Mouse (Mus musculus): ENCODE data around the gene Rnase2b. TPM values are rescaled to one million over a fixed set of nuclear protein-coding genes. Genes with fewer than 3 reads are reported as not detected.

Gene Rnase2b
- polyA plus RNA-seq, 1 experiment from 2014 or later: not detected

DNA sequence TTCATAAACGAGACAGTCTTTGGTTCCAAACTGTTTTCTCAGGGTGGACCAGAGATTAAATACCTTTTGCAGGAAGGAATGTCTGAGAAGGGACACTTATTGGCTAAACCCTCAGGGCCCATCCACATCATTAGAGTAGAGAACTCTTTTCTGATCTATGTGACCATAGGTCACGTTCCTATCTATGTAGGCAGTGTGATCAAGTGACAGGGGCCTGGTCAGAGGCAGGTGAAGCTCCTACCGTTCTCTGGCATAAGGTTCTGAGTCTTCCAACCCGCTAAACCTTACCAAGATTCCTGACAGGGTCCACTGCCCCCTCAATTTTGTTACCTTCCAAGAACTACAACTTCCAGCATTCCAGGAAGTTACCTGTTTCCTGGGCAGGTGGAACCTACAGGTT, 19.9 kb upstream of the Rnase2b start:
- ATAC-seq: no peak
- WGBS: 86% methylated on average over 4 of the region's 4 CpGs
- H3K27ac ChIP-seq: no peak overlapping the region
- no peak overlapping the region for H3K4me3 ChIP-seq (replicated peaks)
- H3K9ac ChIP-seq (replicated peaks): no peak overlapping the region
- no peaks in the 10 kb centered on the region for H3K36me3 ChIP-seq
- no peaks in the 10 kb centered on the region for H3K4me1 ChIP-seq (replicated peaks)
- H3K9me3 ChIP-seq: no peaks in the 10 kb centered on the region
- no peaks in the 10 kb centered on the region for H3K27me3 ChIP-seq
- no peak overlapping the region for H3K4me2 ChIP-seq (replicated peaks)

DNA sequence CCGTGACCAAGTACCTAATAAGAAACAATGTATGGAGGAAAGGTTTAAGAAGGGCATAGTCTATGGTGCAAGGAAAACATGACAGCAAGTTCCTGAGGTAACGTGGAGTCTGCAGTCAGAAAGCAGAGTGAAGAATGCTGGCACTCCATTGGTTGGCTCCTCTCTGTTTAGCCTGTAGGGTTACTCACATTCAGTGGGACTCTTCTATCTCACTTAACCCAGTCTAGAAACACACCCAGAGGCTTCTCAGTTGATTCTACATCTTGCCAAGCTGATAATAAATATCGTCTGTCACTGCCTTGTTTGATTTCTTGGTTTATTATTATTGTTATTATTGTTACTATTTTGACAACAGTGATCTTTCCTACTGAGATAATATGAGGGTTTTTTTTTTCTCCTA, 19.5 kb upstream of the Rnase2b start:
- ATAC-seq: no peak
- Histone ChIP-seq H3K9me3 (no peaks in the 10 kb centered on the region), H3K36me3 (no peaks in the 10 kb centered on the region), H3K27ac (no peak overlapping the region), H3K4me2 (replicated peaks) (no peak overlapping the region), H3K4me1 (replicated peaks) (no peaks in the 10 kb centered on the region), H3K9ac (replicated peaks) (no peak overlapping the region), H3K27me3 (no peaks in the 10 kb centered on the region), H3K4me3 (replicated peaks) (no peak overlapping the region)
- 89% methylated on average over 3 of the region's 3 CpGs for WGBS

DNA sequence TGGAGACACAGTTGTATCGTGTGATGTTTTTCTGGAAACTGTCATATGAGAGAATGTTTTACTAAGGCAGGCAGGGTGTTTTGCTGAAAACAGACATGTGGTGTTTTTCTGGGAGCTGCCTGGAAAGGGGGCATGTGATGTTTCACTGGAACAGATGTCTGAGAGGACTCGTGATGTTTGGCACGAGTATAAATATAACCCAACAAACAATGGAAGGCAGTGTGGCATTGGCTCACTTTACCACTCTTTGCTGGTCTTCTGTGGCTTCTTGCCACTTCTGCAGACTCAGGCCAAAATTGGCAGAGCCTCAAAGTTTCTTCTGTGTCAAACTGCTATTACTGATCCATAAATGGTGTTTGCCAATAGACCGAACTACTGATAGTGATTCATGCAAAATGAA, 18.8 kb upstream of the Rnase2b start:
- Histone ChIP-seq H3K36me3 (no peaks in the 10 kb centered on the region), H3K9me3 (no peaks in the 10 kb centered on the region), H3K4me2 (replicated peaks) (no peak overlapping the region), H3K9ac (replicated peaks) (no peak overlapping the region), H3K4me1 (replicated peaks) (no peaks in the 10 kb centered on the region), H3K4me3 (replicated peaks) (no peak overlapping the region), H3K27ac (no peak overlapping the region), H3K27me3 (no peaks in the 10 kb centered on the region)
- 92% methylated on average over 4 of the region's 4 CpGs for WGBS
- ATAC-seq: no peak

DNA sequence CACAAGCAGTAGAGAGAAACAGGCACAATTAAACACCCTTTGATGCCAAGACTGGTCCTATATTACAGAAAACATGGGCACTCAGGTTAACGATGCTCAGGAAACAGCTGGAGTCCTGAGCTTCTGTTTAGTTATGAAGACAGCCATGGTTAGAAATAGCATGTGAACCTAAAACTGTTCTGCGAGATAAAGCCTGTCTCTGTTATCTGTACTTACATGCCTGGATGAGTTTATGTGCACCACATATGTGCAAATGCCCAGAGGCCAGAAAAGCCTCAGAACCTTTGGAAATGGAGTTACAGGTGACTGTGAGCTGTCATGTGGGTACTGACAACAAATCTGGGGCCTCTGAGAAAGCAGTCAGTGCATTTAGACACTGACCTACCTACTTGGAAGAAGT, 18.1 kb upstream of the Rnase2b start:
- Histone ChIP-seq H3K27me3 (no peaks in the 10 kb centered on the region), H3K4me2 (replicated peaks) (no peak overlapping the region), H3K9ac (replicated peaks) (no peak overlapping the region), H3K4me3 (replicated peaks) (no peak overlapping the region), H3K9me3 (no peaks in the 10 kb centered on the region), H3K4me1 (replicated peaks) (no peaks in the 10 kb centered on the region), H3K27ac (no peak overlapping the region), H3K36me3 (no peaks in the 10 kb centered on the region)
- ATAC-seq: no peak
- 92% methylated on average over 2 of the region's 2 CpGs for WGBS

DNA sequence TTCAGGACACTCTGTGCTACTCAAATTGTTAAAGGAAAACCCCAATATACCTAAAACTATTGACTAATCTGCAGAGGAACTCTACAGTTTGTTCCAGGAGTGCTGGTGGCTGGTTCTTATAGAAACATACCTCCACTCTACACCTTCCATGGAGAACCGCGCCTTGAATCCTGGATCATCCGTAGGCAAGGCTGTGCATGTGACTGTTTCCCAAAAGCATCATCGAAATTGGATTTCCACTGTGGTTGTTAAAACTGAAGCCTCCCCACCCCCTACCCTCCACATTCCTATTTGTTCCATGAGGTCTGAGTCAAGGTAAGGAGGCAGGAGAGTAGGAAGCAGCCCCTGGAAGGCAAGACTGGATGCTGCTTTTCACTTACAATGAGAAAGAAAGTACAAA, 17.6 kb upstream of the Rnase2b start:
- no peaks in the 10 kb centered on the region for H3K36me3 ChIP-seq
- WGBS: 97% methylated on average over 4 of the region's 4 CpGs
- H3K9ac ChIP-seq (replicated peaks): no peak overlapping the region
- H3K9me3 ChIP-seq: no peaks in the 10 kb centered on the region
- no peak overlapping the region for H3K4me3 ChIP-seq (replicated peaks)
- ATAC-seq: no peak
- H3K4me1 ChIP-seq (replicated peaks): no peaks in the 10 kb centered on the region
- no peak overlapping the region for H3K4me2 ChIP-seq (replicated peaks)
- H3K27ac ChIP-seq: no peak overlapping the region
- no peaks in the 10 kb centered on the region for H3K27me3 ChIP-seq

DNA sequence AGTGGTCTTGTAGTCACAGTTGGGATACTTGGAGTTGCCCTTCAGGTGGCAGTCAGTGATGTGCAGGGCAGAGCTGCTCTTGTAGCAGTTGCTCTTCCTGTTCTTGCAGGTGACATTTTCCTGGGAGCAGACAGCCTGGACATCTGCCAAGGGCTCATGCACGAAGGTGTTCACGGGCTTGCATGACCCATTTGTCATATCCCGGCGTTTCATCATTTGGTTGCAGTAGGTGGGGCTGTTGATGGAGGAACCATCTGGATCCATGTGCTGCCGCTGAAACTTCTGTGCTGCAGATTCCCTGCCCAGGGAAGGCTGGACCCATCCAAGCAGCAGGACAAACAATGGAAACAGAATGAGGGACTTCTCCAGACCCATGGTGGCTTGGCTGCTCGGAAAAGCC, 16.5 kb upstream of the Rnase2b start:
- no peak for ATAC-seq
- Histone ChIP-seq H3K36me3 (no peaks in the 10 kb centered on the region), H3K27ac (no peak overlapping the region), H3K4me1 (replicated peaks) (no peaks in the 10 kb centered on the region), H3K4me3 (replicated peaks) (no peak overlapping the region), H3K9me3 (no peaks in the 10 kb centered on the region), H3K4me2 (replicated peaks) (no peak overlapping the region), H3K9ac (replicated peaks) (no peak overlapping the region), H3K27me3 (no peaks in the 10 kb centered on the region)
- WGBS: 92% methylated on average over 6 of the region's 6 CpGs

DNA sequence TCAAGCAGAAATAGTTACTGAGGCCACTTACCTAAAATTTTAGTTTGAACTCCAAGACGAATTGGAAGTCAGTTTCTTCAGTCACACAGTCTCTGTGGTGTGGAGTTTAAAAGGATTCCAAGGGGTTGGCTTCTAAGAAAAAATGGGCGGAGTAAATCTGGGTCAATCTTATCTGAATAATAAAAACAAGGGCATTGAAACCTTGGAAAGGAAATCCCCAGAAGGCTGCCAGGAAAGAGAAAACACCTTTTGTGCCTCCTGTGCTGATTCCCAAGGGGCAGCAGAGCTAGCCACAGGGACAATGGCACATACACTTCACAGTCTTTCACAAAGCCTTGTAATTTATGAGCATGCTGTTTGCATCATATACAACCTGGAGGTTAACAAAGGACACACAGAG, 15.4 kb upstream of the Rnase2b start, which contains the start of gene Rnase1:
TSS of gene Rnase1 (minus strand) at position 101 of the 400 bp plus-strand sequence.
- 42% methylated on average over 2 of the region's 2 CpGs for WGBS
- H3K9ac ChIP-seq (replicated peaks): no peak within 1 kb of the TSS
- ATAC-seq: no peak

DNA sequence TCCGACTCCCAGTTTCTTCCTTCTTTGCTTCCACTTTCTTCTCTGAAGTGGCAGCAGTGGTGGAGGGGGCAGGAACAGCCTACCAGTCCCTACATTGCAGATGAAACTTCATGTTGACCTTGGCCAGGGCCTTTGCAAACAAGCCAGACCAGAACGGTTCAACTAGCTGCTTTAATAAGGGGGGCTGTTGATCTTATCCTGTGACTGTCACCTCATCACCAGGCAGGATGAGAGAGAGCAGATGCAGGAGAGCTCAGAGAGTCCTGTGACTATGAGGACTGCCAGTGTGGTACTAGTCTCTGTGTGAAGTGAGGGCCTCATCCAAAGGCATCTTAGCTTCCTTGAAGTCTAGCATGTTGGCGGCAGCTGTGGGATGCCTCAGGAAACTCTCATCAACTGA, 14.1 kb upstream of the Rnase2b start:
- Histone ChIP-seq H3K9me3 (no peaks in the 10 kb centered on the region), H3K9ac (replicated peaks) (no peak overlapping the region), H3K4me2 (replicated peaks) (no peak overlapping the region), H3K27ac (no peak overlapping the region), H3K36me3 (no peaks in the 10 kb centered on the region), H3K4me1 (replicated peaks) (no peaks in the 10 kb centered on the region), H3K4me3 (replicated peaks) (no peak overlapping the region), H3K27me3 (no peaks in the 10 kb centered on the region)
- 71% methylated on average over 3 of the region's 3 CpGs for WGBS
- no peak for ATAC-seq

More for the DNA sequence above, 15.4 kb upstream of the Rnase2b start, which contains the start of gene Rnase1:
- Histone ChIP-seq H3K4me3 (replicated peaks) (no peak within 1 kb of the TSS), H3K36me3 (no peaks in the 10 kb centered on the region), H3K4me1 (replicated peaks) (no peaks in the 10 kb centered on the region), H3K4me2 (replicated peaks) (no peak within 1 kb of the TSS), H3K9me3 (no peaks in the 10 kb centered on the region), H3K27me3 (no peaks in the 10 kb centered on the region), H3K27ac (no peak within 1 kb of the TSS)

DNA sequence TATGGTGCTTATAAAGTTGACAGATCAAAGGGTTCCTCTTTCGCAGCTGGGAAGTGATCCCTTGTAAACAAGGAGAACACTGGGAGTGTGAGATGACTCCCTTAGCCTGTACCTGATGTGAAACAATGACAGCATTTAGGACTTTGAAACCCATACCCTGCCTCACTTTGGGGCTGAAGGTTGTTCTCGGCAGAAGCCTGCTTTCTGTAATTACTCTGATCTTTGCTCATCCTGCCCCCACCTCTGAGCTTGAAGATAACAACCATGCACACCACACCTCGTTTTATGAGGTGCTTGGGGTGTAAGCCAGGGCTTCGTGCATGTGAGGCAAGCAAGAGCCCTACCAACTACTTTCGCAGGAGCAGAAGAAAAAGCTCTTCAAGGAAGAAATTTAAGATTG, 12.9 kb upstream of the Rnase2b start:
- H3K27ac ChIP-seq: no peak overlapping the region
- no peaks in the 10 kb centered on the region for H3K27me3 ChIP-seq
- H3K9me3 ChIP-seq: no peaks in the 10 kb centered on the region
- no peak overlapping the region for H3K9ac ChIP-seq (replicated peaks)
- no peaks in the 10 kb centered on the region for H3K4me1 ChIP-seq (replicated peaks)
- 73% methylated on average over 5 of the region's 5 CpGs for WGBS
- H3K4me3 ChIP-seq (replicated peaks): no peak overlapping the region
- no peak for ATAC-seq
- H3K36me3 ChIP-seq: no peaks in the 10 kb centered on the region
- H3K4me2 ChIP-seq (replicated peaks): no peak overlapping the region

DNA sequence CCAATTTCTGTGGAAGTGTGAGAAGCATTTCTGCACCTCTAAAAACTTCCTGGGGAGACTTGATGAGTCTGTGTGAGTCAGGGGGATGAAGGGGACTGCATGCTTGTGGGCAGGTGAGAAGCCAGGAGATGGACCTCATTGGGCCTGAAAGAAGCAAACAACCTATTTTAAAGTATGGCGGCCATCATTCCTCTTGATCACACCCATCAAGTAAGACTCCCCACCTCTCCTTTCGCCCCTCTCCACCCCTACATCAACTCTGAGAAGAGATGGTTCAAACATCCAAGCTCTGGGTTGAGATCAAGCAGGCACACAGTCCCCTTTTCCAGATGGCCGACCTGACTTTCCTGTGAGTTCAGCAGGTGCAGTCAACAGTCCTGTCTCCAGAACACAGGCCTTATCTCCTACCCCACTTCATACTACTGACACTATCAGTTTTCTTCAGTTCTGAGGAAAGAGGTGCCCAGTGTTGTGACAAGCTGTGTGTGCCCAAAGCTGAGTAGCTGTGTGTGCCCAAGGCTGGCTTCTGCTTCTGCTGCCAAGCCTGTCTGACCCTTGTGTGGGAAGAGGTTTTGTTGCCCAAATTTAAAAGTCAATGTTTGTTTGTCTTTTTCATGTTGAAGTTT, 11.7 kb upstream of the Rnase2b start:
- 94% methylated on average over 3 of the region's 3 CpGs for WGBS
- Histone ChIP-seq H3K27ac (no peak overlapping the region), H3K4me2 (replicated peaks) (no peak overlapping the region), H3K9me3 (no peaks in the 10 kb centered on the region), H3K36me3 (no peaks in the 10 kb centered on the region), H3K27me3 (no peaks in the 10 kb centered on the region), H3K4me1 (replicated peaks) (no peaks in the 10 kb centered on the region), H3K9ac (replicated peaks) (no peak overlapping the region), H3K4me3 (replicated peaks) (no peak overlapping the region)
- ATAC-seq: no peak

DNA sequence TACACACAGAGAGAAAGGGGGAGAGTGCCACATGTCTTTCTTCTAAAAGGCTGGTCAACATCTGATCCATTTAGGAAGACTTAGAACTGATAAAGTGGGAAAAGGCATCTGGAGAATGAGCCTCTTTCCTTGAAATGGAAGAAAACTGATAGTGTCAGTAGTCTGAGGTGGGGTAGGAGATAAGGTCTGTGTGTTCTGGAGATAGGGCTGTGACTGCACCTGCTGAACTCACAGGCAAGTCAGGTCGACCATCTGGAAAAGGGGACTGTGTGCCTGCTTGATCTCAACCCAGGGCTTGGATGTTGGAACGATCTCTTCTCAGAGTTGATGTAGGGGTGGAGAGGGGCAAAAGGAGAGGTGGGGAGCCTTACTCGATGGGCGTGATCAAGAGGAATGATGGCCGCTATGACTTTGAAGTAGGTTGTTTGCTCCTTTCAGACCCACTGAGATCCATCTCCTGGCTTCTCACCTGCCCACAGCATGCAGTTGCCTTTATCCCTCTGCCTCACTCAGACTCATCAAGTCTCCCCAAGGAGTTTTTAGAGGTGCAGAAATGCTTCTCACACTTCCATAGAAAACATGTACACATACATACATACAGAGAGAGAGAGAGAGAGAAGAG, 9.7 kb upstream of the Rnase2b start:
- Histone ChIP-seq H3K27me3 (no peaks in the 10 kb centered on the region), H3K4me2 (replicated peaks) (no peak overlapping the region), H3K4me1 (replicated peaks) (no peaks in the 10 kb centered on the region), H3K4me3 (replicated peaks) (no peak overlapping the region), H3K36me3 (no peaks in the 10 kb centered on the region), H3K9me3 (no peaks in the 10 kb centered on the region), H3K9ac (replicated peaks) (no peak overlapping the region), H3K27ac (no peak overlapping the region)
- WGBS: 90% methylated on average over 5 of the region's 5 CpGs
- ATAC-seq: no peak

DNA sequence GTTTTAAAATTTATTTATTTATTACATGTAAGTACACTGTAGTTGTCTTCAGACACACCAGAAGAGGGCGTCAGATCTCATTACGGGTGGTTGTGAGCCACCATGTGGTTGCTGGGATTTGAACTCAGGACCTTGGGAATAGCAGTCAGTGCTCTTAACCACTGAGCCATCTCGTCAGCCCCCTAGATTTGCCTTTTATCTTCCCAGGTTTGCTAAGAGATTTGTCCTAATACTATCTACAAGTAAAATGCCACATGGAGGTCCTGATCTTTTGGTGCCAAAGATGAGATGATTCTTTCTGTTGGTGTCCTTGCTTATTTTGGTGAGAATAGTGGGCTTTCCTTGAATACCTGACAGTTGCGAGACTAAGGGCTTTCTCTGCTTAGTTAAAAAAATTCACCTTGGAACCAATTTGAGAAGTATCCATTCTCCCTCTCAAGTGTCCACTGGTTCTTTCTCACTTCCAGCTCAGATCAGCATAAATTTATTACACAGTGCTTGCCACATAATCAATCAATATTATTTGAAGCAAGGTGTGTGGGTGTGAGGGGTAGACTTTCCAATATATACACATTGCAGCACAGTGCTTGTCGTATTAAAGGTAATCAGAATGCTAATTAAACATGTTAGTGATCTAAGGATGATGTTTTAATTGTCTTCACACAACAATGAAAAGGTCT, 5.9 kb upstream of the Rnase2b start:
- no peak for ATAC-seq
- Histone ChIP-seq H3K27me3 (no peaks in the 10 kb centered on the region), H3K9me3 (no peaks in the 10 kb centered on the region), H3K4me3 (replicated peaks) (no peak overlapping the region), H3K4me1 (replicated peaks) (no peaks in the 10 kb centered on the region), H3K4me2 (replicated peaks) (no peak overlapping the region), H3K36me3 (no peaks in the 10 kb centered on the region), H3K27ac (no peak overlapping the region), H3K9ac (replicated peaks) (no peak overlapping the region)
- 91% methylated on average over 5 of the region's 5 CpGs for WGBS

Data from midbrain, embryonic 13.5 days (tissue).